Mouse (Mus musculus) urinary bladder, postnatal 36 days (tissue): ENCODE results near the gene F2rl2.

ENCODE experiments used
- DNase-seq, 2 experiments: peaks; one replicate each; pipeline ENCODE4 v3.0.0; 2022; ENCODE audit warnings: low spot score in 2 of 2, mixed read lengths in 1 of 2

F2rl2 gene

GRCm38 (mm10) chr13:95696654-95697163, at the start of gene F2rl2:
F2rl2 (plus strand) TSS chr13:95696853.
- no peak for DNase-seq

- DNase-seq, result no peak
Measured at GRCm38 (mm10) chr13:95647248-95647647, 49.4 kb upstream of the F2rl2 start.

- DNase-seq, result no peak
Measured at GRCm38 (mm10) chr13:95649941-95650340, 46.7 kb upstream of the F2rl2 start.

- no peak for DNase-seq
Measured at GRCm38 (mm10) chr13:95651870-95652668, 44.6 kb upstream of the F2rl2 start.

GRCm38 (mm10) chr13:95653696-95654095, 43.0 kb upstream of the F2rl2 start:
- DNase-seq, result no peak

GRCm38 (mm10) chr13:95655284-95655683, 41.4 kb upstream of the F2rl2 start:
- DNase-seq, result no peak

GRCm38 (mm10) chr13:95657171-95657570, 39.5 kb upstream of the F2rl2 start:
- DNase-seq, result no peak

- no peak for DNase-seq
Measured at GRCm38 (mm10) chr13:95659432-95659831, 37.2 kb upstream of the F2rl2 start.

GRCm38 (mm10) chr13:95663834-95664233, 32.8 kb upstream of the F2rl2 start:
- no peak for DNase-seq

- DNase-seq, result no peak
Measured at GRCm38 (mm10) chr13:95665644-95666356, 30.9 kb upstream of the F2rl2 start.

GRCm38 (mm10) chr13:95667260-95667659, 29.4 kb upstream of the F2rl2 start:
- no peak for DNase-seq

- DNase-seq, result no peak
Measured at GRCm38 (mm10) chr13:95670534-95670933, 26.1 kb upstream of the F2rl2 start.

GRCm38 (mm10) chr13:95671108-95671897, 25.4 kb upstream of the F2rl2 start:
- DNase-seq, result no peak

GRCm38 (mm10) chr13:95672372-95672771, 24.3 kb upstream of the F2rl2 start:
- no peak for DNase-seq

- DNase-seq, result no peak
Measured at GRCm38 (mm10) chr13:95679078-95679477, 17.6 kb upstream of the F2rl2 start.

GRCm38 (mm10) chr13:95679491-95679941, 17.1 kb upstream of the F2rl2 start:
- DNase-seq, result no peak

GRCm38 (mm10) chr13:95684656-95685244, 11.9 kb upstream of the F2rl2 start:
- no peak for DNase-seq

- no peak for DNase-seq
Measured at GRCm38 (mm10) chr13:95685736-95686135, 10.9 kb upstream of the F2rl2 start.

- DNase-seq, result no peak
Measured at GRCm38 (mm10) chr13:95688576-95688975, 8.1 kb upstream of the F2rl2 start.

GRCm38 (mm10) chr13:95692201-95692600, 4.5 kb upstream of the F2rl2 start:
- no peak for DNase-seq

GRCm38 (mm10) chr13:95696120-95696653, 466 bp upstream of the F2rl2 start:
- DNase-seq, result no peak
